Mouse (Mus musculus) right cerebral cortex, postnatal 25 days (tissue): Measurements from ENCODE around the gene Nav2.

ENCODE experiments used
- DNase-seq: peaks from one replicate; pipeline ENCODE4 v3.0.0; 2022

Gene Nav2

DNA sequence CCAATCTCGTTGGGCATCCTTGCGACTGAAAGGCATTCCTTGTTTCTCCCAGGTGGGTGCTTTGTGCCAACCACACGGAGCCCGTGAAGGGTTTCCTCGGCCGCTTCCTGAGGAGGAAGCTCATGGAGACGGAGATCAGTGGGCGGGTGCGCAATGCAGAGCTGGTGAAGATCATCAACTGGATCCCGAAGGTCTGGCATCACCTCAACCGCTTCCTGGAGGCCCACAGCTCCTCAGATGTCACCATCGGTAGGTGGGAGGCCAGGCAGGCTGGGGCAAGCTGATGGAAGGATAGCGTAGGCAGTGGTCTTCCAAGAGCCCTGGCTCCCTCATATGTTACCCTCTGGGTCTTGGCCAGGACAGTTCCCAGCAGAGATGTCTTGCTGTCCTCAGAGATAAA is 689.7 kb downstream of the Nav2 start:
- DNase-seq = no peak

DNA sequence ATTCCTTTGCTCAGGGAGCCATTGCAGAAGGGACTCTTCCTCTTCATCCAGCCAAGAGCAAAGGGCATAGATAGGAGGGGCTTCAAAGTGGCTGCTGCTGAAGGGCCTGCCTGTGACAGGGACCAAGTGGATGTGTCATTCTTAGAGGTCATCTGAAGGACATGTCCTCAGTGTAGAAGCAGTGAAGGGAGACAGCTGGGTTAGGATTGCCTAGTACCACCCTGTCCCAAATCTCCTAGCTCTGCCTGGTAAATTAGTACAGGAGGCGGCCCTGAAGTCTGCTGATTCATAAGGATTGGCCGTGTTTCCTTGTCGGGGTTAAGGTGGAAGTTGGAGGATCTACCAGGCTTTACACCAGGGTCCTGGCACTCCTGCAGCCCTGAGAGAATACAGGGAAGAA is 691.4 kb downstream of the Nav2 start:
- no peak for DNase-seq

DNA sequence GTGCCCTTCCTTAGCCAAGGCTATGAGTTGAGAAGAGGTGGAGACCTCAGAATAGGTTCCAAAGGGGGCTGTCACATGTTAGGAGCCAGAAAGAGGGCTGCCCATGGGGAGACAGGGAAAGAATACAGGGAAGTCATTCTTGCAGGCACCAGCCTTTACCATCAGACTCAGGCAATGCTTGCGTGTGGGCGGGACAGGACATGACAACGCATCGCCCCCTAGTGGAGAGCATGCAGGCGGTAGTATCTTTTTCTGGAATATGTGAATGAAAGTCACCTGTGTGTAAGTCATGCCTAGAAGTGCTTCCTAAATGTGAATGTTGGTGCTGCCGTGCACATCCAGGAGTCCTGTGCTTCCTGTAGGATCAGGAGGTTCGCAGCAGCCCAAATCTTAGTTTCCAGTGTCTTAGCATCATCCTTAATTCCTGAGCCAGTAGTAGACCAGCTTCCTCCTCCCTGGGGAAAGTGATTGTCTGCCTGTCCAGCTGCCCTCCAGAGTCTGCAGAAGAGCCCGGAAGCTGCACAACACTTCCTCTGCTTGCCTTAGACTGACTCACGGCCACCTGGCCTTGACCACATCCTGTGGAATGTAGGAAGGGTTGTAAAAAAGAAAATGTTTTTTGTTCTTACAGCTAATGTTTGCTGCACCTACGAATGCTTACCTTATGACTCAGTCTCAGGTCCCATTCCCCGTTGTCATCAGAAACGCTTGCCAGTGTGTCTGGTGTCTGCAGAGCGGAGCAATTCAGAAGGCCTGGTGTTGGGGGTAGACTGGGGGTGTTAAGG is 692.9 kb downstream of the Nav2 start:
- DNase-seq = peak; percentile 75

DNA sequence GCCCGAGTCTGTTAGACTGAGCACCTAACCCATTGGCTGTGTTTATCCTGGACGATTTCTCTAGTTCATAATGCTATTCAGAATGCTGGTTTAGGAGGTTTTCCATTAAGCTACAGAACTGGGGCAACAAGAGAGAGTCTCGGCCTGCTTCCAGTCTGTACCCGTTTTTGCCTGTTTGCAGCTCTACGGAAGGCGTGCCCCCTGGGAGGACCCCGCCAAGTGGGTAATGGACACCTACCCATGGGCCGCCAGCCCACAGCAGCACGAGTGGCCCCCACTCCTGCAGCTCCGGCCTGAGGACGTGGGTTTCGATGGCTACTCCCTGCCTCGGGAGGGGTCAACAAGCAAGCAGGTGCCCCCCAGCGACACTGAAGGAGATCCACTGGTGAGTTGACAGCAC is 695.7 kb downstream of the Nav2 start:
- no peak for DNase-seq

DNA sequence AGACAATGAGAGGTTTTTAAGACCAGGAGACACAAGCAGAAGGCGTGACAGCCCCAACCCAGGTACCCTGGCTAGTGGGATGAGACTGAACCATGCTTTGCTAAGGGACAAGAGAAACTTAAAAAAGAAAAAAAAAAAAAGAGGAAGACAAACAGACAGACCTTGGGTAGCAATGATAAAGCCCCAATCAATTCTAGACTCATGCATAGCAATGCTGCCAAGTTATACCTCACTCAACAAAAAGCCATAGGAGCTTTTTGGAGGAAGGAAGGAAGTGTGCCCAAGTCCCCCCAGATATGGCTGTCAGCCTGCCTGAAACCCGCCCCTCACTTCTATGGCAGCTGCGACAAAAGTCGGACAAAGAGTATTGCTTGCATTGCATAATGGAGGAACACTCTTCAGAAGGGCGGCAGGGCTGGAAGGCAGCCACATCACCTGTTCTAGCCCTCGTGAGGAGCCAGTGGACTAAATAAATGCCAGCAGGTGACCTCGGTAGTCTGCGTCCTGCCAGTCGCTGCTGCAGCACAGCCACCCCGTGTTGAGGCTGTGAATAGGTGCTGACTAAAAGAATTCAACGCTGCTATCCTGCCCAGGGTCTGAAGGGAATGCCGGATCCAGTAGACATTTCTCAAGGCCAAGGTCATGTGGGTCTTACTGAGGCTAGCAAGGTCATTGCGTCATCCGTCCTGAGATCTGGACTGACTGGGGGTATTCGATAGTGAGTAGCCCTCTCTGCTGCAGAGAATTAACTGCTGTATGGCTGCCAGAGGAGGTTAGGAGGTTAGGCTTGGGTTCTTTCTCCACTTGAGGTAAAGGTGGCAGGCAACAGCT is 696.7 kb downstream of the Nav2 start:
- DNase-seq = no peak

DNA sequence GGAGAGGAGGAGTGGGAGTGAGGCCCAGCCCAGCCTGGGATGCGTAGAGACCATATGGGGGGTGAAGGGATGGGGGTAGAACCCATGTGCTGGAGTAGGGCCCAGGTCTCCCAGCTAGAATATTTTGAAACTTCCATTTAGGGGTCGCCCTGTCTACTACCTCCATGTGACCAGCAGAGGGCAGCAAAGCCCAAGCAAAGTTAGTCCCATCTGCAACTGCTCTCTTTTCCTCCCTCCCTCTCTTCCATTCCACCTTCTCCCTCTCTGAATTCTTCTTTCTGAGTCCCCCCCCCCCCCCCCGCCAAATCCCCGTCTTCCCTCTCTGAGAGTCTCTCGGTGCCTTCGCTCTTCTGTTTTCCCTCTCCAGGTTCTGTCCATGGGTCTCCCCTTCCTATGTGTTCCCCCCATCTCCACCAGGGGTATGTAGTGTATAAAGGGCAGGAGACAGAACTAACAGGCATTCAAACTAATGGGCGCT is 707.8 kb downstream of the Nav2 start:
- no peak for DNase-seq

DNA sequence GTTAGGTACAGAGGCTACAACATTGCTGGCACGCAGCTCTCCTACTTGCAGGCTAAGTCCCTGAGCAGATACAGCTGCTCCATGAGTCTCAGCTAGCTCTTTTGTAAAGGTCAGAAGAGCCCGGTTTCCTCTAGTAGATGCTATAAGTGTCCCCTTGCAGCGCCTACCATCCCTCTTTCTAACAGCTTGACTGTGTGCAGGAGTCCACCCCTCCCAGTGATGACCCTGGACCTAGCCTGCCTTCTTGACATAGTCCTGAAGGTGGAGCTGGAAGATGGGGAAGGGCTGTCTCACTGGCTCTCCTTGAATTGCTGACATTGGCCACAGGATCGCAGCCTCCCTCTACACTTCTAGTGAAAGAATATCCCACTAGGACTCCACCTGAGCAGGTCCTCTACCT is 708.6 kb downstream of the Nav2 start:
- no peak for DNase-seq

DNA sequence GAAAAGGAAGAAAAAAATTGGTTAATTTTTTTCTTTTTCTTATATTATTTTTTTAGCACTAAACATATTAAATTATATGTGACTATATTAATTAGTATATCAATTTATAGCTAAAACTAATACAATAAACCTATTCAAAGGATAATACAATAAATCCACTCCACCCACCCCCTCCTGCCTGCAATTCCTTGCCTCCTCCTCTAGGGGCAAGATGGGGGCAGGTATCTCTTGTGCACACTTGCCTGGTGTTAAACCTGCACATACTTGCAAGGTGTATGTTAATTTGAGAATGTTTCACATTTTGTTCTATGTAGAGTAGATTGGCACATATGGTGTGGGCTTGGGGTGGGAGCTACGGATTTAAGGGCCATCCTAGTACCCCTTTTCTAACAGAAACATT is 711.6 kb downstream of the Nav2 start:
- DNase-seq = no peak

DNA sequence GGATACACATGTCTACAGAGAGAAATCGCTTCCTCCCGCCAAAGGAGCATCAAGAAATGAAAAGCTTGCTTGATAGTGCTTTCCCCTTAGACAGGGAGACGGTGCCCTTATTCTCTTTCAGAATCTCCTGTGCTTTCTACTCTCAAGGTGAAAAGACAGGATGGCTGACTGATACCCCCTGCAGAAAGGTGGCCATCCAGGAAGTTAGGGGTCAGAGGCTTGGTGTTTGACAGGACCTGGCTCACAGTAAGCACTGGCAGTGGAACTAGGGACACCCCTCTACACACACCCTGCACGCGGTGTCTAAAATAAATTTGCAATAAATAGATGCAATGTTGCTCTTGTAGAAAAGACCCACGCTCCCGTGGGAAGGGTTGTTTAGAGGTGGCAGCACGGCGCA is 723.4 kb downstream of the Nav2 start:
- no peak for DNase-seq

DNA sequence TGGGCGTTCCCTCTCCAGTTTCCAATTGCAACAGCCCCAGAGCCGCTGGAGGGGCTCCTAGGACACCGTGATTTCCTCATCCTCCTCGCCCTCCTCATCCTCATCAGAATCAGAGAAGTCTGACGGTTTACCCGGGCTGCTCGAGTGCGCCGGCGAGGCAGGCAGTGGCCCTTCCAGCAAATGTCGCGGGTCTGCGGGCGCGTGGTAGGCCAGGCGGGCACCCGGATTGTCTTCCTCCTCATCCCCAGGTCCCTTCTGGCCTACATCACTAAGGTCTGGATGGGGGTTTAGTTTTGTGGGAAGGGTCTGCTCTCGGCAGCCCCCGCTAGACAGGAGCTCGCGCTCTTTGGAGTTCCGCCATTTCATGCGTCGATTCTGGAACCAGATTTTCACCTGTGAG is 723.9 kb downstream of the Nav2 start:
- no peak for DNase-seq

DNA sequence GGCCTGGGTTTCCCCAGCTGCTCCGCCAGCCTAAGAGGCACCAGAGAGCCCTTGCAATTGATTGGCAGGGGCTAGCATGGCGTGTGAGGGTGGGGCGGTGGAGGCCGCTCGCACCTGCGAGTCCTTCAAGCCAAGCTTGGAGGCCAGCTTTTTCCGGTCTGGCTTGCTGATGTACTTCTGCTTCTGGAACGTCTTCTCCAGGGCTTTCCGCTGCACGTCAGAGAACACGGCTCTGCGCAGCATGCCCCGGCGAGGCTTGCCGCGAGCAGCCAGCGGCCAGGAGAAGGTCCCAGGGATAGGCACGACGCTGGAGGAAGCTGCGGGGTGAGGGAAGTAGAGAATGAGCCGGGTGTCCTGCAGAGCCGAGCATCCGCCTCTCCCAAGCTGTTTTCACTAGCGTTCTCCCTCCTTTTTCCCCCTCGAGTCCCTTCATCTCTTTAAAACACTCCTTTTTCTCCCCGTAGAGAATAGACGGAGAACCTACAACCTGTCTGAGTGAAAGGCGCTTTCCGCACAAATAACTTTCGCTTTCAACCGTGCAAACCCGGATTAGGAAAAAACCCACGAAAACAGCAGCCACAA is 725.0 kb downstream of the Nav2 start:
- no peak for DNase-seq

DNA sequence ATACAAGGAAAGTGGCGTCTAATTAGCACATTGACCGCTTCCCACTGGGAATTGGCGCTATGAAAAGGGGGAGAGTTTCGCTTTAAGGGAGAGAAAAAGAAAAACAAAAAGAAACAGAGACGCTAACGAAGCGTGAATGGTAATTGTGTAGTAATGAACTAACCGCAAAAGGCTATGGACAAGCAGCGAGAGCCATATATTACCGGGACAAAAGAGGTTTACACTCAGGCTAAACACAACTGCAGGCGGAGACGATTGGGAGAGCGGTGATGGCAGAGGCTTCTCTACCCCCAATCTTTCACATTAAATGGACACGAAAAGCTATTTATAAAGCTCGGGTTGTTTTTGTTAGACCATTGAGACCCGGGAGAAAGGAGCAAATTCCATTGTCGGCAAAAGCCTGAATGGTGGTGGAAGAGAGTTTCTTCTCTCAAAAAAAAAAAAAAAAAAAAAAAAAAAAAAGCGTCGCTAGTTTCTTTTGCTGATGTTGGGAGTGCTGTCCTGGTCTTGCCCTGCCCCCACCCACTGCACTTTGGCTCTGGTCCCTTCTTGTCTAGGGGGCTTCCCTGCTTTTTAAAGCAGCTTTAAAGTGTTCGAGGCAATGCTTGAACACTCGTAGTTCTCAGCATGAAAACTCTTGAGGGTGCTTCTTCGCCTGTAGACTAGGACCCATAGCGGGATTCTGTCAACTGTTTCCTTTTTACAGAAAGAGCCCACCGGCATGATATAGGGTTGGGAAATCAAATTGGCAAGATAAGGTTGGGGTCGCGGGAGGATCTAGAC is 726.0 kb downstream of the Nav2 start:
- no peak for DNase-seq

DNA sequence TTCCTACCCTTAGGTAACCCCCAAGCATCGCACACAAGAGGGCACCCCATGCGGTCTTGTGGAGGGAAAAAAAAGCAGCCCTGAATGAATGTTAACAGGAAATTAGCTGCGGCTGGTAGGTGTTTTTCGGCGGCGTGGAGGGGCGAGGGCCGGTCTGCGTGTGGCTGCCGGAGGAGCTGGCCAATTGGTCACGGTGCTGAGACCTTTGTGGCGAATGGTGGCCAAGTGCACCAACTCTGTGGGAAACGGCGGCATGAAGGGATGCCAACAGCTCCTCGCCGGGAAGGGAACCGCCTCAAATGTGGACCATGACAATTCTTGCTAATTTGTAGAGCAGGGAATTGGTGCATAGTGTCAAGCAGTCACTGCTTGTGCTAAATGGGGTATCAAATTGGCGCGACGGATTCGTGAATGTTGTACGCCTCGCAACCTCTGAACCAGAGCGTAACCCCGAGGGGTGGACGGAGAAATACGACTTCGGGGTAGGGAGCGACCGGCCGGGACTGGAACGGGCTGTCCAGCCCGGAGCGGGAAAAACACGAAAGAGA is 726.6 kb downstream of the Nav2 start:
- no peak for DNase-seq

DNA sequence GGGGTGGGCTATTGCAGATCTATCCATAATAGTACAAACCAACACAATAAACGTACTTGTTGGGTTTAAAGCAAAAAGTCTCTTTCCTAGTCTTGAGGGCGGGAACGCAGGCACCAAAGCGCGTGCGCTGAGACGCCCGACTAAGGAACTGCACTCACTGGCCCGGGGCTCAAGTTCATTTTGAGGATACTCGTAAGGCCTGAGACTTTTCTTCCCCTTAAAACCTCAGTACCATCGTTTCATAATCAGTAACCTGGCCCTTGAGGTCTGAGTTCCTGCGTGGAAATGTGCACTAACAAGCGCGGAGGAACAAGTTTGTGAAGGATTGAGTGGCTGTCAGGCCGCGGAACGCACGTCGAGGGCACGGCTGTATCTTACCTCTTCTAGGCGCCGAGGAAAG is 727.5 kb downstream of the Nav2 start:
- no peak for DNase-seq

DNA sequence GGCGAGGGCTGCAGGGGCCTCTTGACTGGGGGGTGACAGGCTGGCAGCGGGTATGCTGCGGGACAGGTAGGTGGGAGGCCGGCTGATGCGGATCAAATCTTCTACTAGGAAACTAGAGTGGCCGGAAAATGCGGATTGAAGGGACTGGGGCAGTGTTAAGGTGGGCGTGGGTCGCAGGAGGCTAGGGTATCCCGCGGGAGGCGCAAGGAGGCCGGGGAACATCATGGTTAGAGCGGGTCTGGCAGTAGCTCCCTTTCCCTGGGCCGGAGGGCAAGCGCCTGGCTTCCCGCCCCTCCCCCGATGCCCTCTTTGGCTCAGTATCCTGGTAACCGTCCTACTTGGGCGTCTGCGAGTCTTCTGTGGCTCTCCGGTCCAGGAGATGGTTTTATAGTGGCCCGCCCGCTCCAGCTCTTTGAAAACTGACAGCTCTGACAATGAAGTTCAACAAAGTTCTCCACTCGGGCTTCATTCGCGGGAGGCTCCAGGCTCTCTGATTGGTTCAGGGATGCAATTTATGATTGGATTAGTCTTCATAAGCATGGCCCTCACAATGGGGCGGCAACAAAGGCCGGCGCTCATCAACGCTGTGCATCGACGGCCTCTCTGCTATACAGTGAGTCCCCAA is 728.1 kb downstream of the Nav2 start, which contains the start of gene Dbx1:
Dbx1 (minus strand) TSS at position 359 of the 625 bp plus-strand sequence.
- DNase-seq = no peak

DNA sequence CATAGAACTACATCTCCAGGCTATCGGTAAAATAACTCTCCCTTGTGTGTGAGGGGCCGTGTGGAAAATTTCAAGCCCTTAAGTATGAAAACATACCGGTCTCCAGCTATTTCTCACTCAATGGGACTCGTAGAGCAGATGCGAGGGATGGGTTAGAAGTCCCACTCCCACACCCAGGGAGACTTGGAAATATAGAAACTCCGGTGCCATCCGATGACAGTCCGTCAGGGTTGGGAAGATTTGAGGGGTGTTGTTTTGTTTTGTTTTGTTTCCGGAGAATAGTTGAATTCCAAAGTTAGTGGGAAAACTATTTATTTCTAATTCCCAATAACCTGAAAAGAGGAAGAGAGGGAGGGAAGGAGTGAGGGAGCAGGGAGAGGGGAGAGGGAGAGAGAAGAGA is 728.8 kb downstream of the Nav2 start:
- DNase-seq = no peak

DNA sequence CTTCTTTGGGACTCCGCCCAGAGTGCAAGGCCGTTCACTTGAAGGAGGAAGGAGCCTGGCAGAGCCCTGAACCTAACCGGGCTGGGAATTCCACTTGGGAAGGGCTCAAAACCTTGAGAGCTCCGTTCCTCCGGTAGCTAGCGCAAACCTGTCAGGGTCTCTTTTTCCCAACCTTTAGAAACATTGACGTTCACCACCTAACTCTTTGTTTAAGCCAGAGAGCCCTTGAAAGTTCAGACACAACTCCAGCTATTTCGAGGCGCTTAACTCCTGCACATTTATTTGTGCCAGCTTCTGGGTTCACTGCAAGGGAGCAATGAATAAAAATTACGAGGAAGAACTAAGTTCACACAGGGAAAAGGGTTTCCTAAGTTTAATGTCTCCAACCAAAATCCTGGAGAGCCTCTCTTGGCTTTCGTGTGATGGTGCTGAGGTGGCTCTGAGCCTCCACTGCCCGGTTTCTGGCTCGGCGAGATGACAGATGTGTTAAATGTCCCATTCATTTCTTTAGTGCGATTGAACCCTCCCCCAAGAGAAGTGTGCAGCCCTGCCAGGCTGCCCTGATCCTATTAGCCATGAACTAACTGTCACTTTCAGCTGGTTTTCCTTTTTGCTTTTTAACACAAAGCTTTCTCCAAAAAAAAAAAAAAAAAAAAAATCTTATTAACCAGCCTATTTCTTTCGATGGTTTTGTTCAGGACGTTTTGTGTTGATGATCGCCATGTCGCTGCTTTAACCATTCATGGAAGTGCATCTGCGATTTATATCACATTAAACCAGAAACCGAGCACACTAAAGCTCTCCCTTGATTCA is 729.5 kb downstream of the Nav2 start:
- DNase-seq = no peak

DNA sequence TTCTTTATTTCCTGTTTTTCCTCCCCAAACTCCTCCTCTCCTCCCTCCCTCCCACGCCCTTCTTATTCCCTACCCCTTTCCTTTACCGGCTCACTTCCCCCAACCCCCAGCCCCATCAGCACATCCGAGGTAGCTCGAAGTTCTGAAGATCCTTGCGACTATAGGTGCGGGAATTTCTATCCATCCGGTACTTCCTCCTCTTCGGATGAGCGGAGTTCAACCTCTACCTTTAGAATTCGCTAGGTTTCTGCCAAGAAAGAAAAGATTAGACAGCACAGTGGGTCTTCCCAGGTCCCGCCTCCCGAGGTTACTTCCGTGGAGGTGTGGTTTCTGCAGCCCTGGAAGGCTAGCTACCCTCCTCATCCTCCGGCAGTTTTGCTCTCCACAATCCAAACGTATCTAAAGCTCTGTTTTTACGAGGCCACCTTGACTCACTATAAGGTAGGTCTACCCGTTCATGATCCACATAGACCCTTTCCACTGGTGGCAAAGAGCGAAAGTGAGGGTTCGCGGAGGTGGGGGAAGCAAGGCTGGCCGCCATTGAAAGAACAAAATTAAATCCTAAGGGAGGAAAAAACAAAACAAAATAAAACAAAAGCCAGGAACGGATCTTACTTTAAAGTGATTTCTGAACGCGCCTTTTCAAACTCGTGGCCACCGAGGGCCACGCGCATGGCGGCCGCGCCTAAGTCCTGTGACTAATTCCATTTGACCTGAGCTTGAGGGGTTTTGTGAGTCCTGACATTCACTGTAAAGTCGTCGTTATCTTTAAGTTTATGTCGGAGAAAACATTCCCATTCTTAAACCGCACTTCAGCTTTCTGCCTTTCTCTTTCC is 730.6 kb downstream of the Nav2 start:
- DNase-seq = no peak

DNA sequence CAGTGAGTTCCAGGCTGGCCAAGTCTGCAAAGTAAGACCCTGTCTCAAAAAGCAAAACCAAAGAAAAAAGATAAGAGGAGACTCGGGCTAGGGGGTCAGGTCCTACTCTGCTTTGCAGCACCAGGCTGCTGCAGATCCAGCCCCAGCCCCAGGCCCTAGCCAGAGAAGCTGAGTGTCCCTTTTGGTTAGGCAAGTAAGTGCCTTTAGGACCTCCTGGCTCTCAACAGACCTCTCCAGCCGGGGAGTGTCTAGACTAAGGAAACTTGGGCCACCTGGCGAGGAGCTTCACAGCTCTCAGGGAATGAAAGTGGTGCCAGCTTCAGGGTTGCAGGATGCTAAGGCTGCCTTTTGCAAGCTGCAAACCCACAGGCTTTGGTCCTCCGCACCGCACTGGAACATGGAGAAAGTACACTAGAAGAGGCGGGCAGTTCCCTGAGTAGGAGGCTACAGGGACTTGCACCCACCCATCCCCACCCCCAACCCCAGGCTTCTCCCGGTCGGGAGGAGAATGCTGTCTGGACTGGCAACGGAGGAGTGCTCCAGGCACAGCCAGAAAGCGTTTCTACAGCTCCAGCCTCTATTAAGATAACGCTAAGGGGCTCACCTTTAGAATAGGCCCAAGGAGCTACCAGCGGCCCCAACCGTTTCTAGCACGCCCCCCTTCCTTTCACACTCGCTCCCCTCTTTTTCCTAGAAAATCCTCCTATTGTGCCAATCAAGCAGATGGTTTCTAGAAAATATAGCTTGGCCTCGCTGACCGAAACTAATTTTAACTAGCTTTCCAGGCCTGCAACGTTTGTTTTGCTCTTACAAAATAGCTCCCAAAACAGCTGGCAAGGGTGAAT is 731.6 kb downstream of the Nav2 start:
- DNase-seq = no peak
